Mouse (Mus musculus) embryo, embryonic 10 days (tissue): ENCODE measurements around the gene Tm9sf2.
"Not testable (repeated sequence)": the region's sequence is repeated elsewhere in the genome, so short reads cannot be mapped to it uniquely, and the experiment has no call there.

Experiments used
- DNase-seq: peaks from one replicate; pipeline ENCODE4 v3.0.0-alpha.2; 2015; ENCODE audit warnings: low spot score

The Tm9sf2 gene

GRCm38 (mm10) chr14:122106822-122107468 lies at the start of gene Tm9sf2:
TSS of gene Tm9sf2 (plus strand) at chr14:122107038.
- peak; percentile 95 for DNase-seq

- DNase-seq: no peak
Observed at GRCm38 (mm10) chr14:122057941-122058346, 48.9 kb upstream of the Tm9sf2 start.

- DNase-seq: peak; percentile 83
Observed at GRCm38 (mm10) chr14:122060642-122061041, 46.2 kb upstream of the Tm9sf2 start.

GRCm38 (mm10) chr14:122061376-122061775 lies 45.5 kb upstream of the Tm9sf2 start:
- DNase-seq: no peak

GRCm38 (mm10) chr14:122062411-122063090 lies 44.3 kb upstream of the Tm9sf2 start:
- DNase-seq: no peak

- no peak for DNase-seq
Observed at GRCm38 (mm10) chr14:122063599-122063998, 43.2 kb upstream of the Tm9sf2 start.

- peak; percentile 63 for DNase-seq
Observed at GRCm38 (mm10) chr14:122064519-122064918, 42.3 kb upstream of the Tm9sf2 start.

GRCm38 (mm10) chr14:122066243-122066642 lies 40.6 kb upstream of the Tm9sf2 start:
- no peak for DNase-seq

GRCm38 (mm10) chr14:122068036-122068435 lies 38.8 kb upstream of the Tm9sf2 start:
- DNase-seq: not testable (repeated sequence)

- no peak for DNase-seq
Observed at GRCm38 (mm10) chr14:122068801-122069695, 37.8 kb upstream of the Tm9sf2 start.

GRCm38 (mm10) chr14:122069948-122070347 lies 36.9 kb upstream of the Tm9sf2 start:
- DNase-seq: no peak

- no peak for DNase-seq
Observed at GRCm38 (mm10) chr14:122073422-122073821, 33.4 kb upstream of the Tm9sf2 start.

- DNase-seq: no peak
Observed at GRCm38 (mm10) chr14:122074360-122074759, 32.5 kb upstream of the Tm9sf2 start.

GRCm38 (mm10) chr14:122075485-122076200 lies 31.2 kb upstream of the Tm9sf2 start:
- DNase-seq: no peak

GRCm38 (mm10) chr14:122077017-122077416 lies 29.8 kb upstream of the Tm9sf2 start:
- DNase-seq: no peak

- peak; percentile 47 for DNase-seq
Observed at GRCm38 (mm10) chr14:122079428-122079827, 27.4 kb upstream of the Tm9sf2 start.

- DNase-seq: no peak
Observed at GRCm38 (mm10) chr14:122079921-122080320, 26.9 kb upstream of the Tm9sf2 start.

GRCm38 (mm10) chr14:122081308-122081707 lies 25.5 kb upstream of the Tm9sf2 start:
- no peak for DNase-seq

- DNase-seq: no peak
Observed at GRCm38 (mm10) chr14:122083499-122083898, 23.3 kb upstream of the Tm9sf2 start.

- DNase-seq: no peak
Observed at GRCm38 (mm10) chr14:122087956-122088355, 18.9 kb upstream of the Tm9sf2 start.

GRCm38 (mm10) chr14:122092363-122092762 lies 14.5 kb upstream of the Tm9sf2 start:
- DNase-seq: no peak

GRCm38 (mm10) chr14:122096331-122096730 lies 10.5 kb upstream of the Tm9sf2 start:
- no peak for DNase-seq
